Mouse (Mus musculus) layer of hippocampus, adult 2 months (tissue): ENCODE measurements around the gene Ccp110. TPM values are rescaled to one million over a fixed set of nuclear protein-coding genes. Genes with fewer than 3 reads are reported as not detected.

Experiments
- DNase-seq, 2 experiments: peaks; one replicate each; pipeline ENCODE4 v3.0.0; 2022; ENCODE audit warnings: low spot score in 2 of 2
- H3K27ac ChIP-seq: fragments of 200-600 bp; 2 replicates; pipeline ENCODE4 v1.8.1; 2022
- H3K4me3 ChIP-seq: fragments of 200-600 bp; 2 replicates; pipeline ENCODE4 v1.8.1; 2022; ENCODE audit warnings: mild to moderate bottlenecking
- CTCF ChIP-seq: fragments of 200-600 bp; conservative IDR thresholded peaks from 2 replicates; pipeline ENCODE4 v1.8.1; 2022; ENCODE audit warnings: antibody characterized with exemption, mild to moderate bottlenecking, moderate library complexity
- total RNA-seq, 2 experiments: library from RNA; stranded (reverse); gene quantifications; 2 replicates each; pipeline ENCODE4 v1.2.3; 2021

Gene Ccp110
- total RNA-seq, 2 experiments from 2014 or later = 41.5 to 50.3 TPM

GRCm38 (mm10) chr7:118705101-118705961 lies 7.0 kb upstream of the Ccp110 start, which contains the start of gene Gde1:
TSS of gene Gde1 (minus strand) at chr7:118705778.
- peak within 1 kb of the TSS; percentile 91 for H3K4me3 ChIP-seq
- DNase-seq = peak; percentile 92 to 93
- peak within 1 kb of the TSS; percentile 97 for H3K27ac ChIP-seq
- peak; percentile 34; the same call in 1 of the 2 replicates for TF ChIP-seq CTCF

DNA sequence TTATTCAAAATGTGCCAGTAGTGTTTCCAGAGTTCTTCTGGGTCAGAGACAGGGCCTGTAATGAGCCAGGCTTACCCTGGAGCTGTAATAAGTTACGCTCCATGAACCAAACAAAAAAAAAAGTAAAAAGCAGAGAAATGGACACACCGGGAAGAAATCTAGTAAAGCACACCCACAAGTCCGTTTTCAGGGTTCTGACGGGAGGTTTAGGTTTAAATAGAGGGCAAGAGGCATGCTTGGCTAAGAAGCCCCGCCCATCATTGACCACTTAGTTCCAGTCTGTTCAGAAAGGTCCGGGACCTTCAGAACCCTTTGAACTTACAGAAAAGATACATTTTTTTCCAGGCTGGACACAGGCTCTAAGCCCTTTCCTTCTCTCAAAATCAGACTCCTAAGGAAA lies 6.3 kb upstream of the Ccp110 start:
- peak overlapping the region; percentile 97 for H3K27ac ChIP-seq
- peak overlapping the region; percentile 91 for H3K4me3 ChIP-seq
- no peak for DNase-seq
- no peak for TF ChIP-seq CTCF

- no peak for DNase-seq
- TF ChIP-seq CTCF = no peak
- Histone ChIP-seq H3K27ac (peak overlapping the region; percentile 97; the same call in 1 of the 2 replicates), H3K4me3 (no peak overlapping the region)
Measured at GRCm38 (mm10) chr7:118706488-118706887, 5.9 kb upstream of the Ccp110 start.

- TF ChIP-seq CTCF = no peak
- no peak for DNase-seq
- no peak overlapping the region for H3K27ac ChIP-seq
- no peak overlapping the region for H3K4me3 ChIP-seq
Measured at GRCm38 (mm10) chr7:118707216-118707615, 5.1 kb upstream of the Ccp110 start.

DNA sequence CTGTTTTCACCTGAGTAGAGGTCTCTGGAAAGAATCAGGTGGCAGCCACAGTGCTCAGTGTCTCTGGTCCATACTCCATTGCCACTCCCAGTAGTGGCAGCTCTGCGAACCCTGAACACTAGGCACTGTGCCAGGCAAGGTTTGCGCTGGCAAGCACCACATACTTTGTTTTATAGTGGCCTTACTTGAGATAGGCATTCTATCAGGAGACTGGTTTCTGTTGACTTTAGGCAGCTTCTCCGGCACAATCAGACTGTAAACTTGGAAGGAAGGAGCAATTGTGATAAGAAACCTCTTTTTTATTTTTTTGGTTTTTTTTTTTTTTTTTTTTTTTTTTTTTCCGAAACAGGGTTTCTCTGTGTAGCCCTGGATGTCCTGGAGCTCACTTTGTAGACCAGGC lies 4.3 kb upstream of the Ccp110 start:
- Histone ChIP-seq H3K4me3 (no peak overlapping the region), H3K27ac (no peak overlapping the region)
- no peak for TF ChIP-seq CTCF
- DNase-seq = no peak

DNA sequence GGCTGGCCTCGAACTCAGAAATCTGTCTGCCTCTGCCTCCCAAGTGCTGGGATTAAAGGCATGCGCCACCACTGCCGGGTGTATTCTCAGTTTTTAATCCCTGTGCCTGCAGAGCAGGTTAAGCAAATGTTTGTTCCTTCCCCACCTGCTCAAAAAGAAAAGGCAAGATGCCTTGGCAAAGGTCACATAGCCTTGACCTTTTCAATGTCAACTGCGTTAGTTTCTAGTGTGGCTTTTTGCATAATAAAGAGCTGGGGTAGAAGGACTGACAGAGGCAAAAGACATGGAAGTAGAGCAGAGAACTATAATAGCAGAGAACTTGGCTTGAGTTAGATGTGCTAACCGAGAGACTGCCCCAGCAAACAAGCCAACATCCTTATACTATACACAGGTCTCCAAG lies 1.6 kb upstream of the Ccp110 start:
- no peak overlapping the region for H3K4me3 ChIP-seq
- no peak for DNase-seq
- TF ChIP-seq CTCF = no peak

GRCm38 (mm10) chr7:118714873-118715272 lies 2.5 kb downstream of the Ccp110 start:
- Histone ChIP-seq H3K27ac (peak overlapping the region; percentile 83), H3K4me3 (no peak overlapping the region)
- TF ChIP-seq CTCF = no peak
- DNase-seq = no peak

More for the DNA sequence above, 1.6 kb upstream of the Ccp110 start:
- H3K27ac ChIP-seq = no peak overlapping the region

- peak overlapping the region; percentile 77 for H3K27ac ChIP-seq
- TF ChIP-seq CTCF = no peak
Measured at GRCm38 (mm10) chr7:118718066-118718465, 5.7 kb downstream of the Ccp110 start.

DNA sequence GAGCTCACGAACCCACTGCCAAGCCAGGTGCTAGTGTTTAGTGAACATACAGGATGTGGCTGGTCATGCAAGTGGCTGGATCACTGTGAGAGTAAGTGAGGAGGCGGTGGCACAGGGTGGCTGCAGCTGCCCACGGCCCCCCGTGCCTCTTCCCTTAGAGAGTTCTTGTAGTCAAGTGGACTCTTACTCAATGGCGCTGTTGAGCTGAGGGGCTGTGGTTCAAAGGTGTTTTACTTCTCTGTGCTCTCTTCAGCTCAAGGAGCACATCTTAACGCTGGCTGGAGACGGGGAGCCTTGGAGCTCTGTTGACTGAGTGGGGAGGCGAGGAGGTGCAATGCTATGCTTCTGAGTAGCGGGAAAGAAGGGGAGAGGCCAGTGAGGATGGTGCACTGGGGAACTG lies 11.6 kb downstream of the Ccp110 start:
- TF ChIP-seq CTCF = no peak
- Histone ChIP-seq H3K27ac (no peak overlapping the region), H3K4me3 (no peak overlapping the region)
- no peak for DNase-seq

More at GRCm38 (mm10) chr7:118718066-118718465, 5.7 kb downstream of the Ccp110 start:
- no peak for DNase-seq
- H3K4me3 ChIP-seq = no peak overlapping the region

DNA sequence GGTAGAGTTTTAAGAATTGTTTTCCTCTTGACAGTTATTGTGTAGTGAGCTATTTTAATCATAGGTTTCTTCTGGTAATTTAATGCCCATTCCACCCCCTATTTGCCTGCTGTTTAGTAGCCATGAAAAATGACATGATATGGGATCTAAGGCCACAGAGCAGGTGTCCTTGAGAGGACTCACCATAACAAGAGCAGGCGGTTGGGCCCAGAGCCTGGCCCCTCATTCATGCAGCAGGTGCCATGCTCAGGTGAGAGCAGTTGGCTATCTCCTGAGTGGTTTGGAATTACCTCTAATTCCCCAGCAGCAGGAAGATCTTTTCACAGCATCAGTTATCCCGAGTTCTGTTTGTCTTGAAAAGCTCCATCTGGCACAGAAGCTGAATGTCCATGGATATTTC lies 13.1 kb downstream of the Ccp110 start:
- Histone ChIP-seq H3K4me3 (no peak overlapping the region), H3K27ac (no peak overlapping the region)
- no peak for DNase-seq
- TF ChIP-seq CTCF = no peak

DNA sequence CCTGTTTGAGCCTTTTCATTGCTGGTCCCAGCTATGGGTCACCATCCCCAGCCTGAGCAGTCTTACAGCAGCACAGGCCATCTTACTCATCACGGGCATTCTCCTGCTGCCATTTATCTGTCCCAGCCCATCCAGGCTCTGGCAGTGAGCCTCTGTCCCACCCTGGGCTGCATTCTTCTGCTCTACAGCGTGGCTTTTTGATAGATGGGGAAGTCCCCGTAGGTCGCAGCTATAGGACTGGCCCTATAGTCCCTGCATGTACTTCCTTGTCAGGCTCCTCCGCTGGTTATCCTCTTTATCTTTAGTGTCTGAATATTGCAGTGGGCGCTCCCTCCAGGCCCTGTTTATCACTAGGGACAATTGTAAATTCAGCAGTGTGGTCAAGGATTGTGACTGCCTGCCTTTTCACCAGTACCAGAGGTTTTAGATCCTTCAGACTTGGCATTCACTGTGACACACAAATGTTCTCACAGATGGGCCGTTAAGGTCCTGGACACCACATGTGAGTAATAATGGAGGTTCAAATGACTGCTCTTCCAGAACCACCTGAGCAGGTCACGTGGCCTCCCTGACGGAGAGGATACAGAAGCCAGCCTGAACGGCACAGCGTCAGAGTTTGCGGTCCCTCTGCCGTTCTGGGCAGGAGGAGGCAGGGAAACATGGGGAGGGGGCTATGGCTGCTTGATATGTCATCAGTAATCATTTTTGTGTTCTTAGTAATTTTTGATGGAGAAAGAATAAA lies 16.7 kb downstream of the Ccp110 start:
- TF ChIP-seq CTCF = no peak
- no peak for DNase-seq
- no peak overlapping the region for H3K27ac ChIP-seq

GRCm38 (mm10) chr7:118731781-118732180 lies 19.4 kb downstream of the Ccp110 start:
- no peak for DNase-seq
- TF ChIP-seq CTCF = no peak
- Histone ChIP-seq H3K27ac (no peak overlapping the region), H3K4me3 (no peak overlapping the region)

More for the DNA sequence above, 16.7 kb downstream of the Ccp110 start:
- H3K4me3 ChIP-seq = no peak overlapping the region

DNA sequence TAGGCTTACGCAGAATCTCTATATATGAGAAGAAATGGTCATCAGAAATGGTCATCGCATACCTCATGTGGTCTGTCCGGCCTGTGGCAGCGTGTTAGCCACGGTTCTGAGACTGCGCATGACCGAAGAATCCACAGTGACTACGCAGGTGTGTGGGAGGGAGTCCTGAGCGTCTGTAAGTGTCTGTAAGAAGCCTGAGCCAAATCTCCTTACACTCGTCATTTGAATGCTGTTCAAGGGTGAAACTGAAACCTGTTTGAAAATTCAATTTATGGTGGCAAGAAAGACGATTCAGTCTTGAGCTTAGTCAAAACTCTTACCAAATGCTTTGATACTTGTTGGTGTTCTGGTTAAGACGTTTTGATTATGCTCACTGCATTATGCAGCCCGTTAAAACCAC lies 20.9 kb downstream of the Ccp110 start:
- no peak for DNase-seq
- no peak for TF ChIP-seq CTCF
- no peak overlapping the region for H3K27ac ChIP-seq
- no peak overlapping the region for H3K4me3 ChIP-seq
